Mouse (Mus musculus): ENCODE data around the gene Usp34. TPM values are rescaled to one million over a fixed set of nuclear protein-coding genes. Genes with fewer than 3 reads are reported as not detected.

The Usp34 gene
- total and polyA plus RNA-seq, 3 experiments = 47.5 to 92.5 (median 65.4) TPM

DNA sequence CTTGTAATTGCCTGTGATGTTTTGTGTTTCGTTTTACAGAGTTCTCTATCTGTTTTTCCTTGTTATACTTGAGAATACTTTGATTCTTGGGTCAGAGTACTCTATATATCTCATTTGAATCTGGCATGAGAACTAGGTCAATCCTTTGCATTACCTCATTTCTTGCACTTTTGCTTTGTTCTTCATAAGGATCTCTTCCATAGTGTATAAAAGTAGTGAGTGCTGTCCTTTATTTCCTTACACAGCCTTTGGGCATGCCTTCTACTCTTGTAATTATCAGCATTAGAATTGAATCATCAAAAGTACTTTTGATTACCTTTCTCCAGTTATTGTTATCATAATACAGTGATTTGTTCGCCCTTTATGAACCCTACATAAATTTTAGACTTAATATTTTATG lies 73.4 kb downstream of the Usp34 start:
- H3K27me3 ChIP-seq (replicated peaks) = no peaks in the 10 kb centered on the region
- in situ Hi-C loops (cut with MboI; ENCODE audit: low pct_ligation_motif_present, low pct_unique_long_range_greater_than_20kb, low sequenced_read_pairs) = no loop called here
- H3K36me3 ChIP-seq (replicated peaks in 1 of 2; ENCODE audit: control insufficient read depth in 1 of 2, insufficient read depth in 1 of 2, low read length in 1 of 2) = peaks cover 23 to 66% of the 10 kb centered on the region in 2 experiments
- no peak for DNase-seq (ENCODE audit: extremely low read depth)
- no peak overlapping the region for H3K4me3 ChIP-seq (replicated peaks in 1 of 3; ENCODE audit: low read depth in 2 of 3, low read length in 2 of 3, poor library complexity in 1 of 3)
- no peak overlapping the region for H3K9ac ChIP-seq (ENCODE audit: insufficient read depth, low read depth)
- H3K27ac ChIP-seq (ENCODE audit: insufficient read depth, low read depth) = no peak overlapping the region
- H3K9me3 ChIP-seq (replicated peaks; ENCODE audit: low read length) = no peaks in the 10 kb centered on the region
- H3K79me2 ChIP-seq (replicated peaks; ENCODE audit: control insufficient read depth, extremely low read depth, insufficient read depth, poor library complexity, severe bottlenecking) = no peaks in the 10 kb centered on the region
- no peaks in the 10 kb centered on the region for H3K4me1 ChIP-seq (ENCODE audit: control insufficient read depth in 1 of 2, insufficient read depth in 2 of 2)
- dilution Hi-C loops (cut with MboI; ENCODE audit: extremely low pct_ligation_motif_present, extremely low pct_unique_long_range_greater_than_20kb, low sequenced_read_pairs) = no loop called here
- no peak overlapping the region for H3K4me2 ChIP-seq (ENCODE audit: insufficient read depth, low read depth, poor library complexity, severe bottlenecking)
- TF ChIP-seq NRF1 (IDR thresholded peaks at IDR 0.05; ENCODE audit: low read depth, low read length) = no peak
- no peak for TF ChIP-seq MAFK (IDR thresholded peaks at IDR 0.05; ENCODE audit: insufficient replicate concordance, low read length)
- no peak for TF ChIP-seq HCFC1 (IDR thresholded peaks at IDR 0.05; ENCODE audit: low read depth, low read length)
- TF ChIP-seq MAX (IDR thresholded peaks at IDR 0.05; ENCODE audit: low read length) = no peak
- no peak for TF ChIP-seq ZMIZ1 (IDR thresholded peaks at IDR 0.05; ENCODE audit: low read depth, low read length)
- TF ChIP-seq ZKSCAN1 (IDR thresholded peaks at IDR 0.05; ENCODE audit: borderline replicate concordance, low read depth, low read length) = no peak
- TF ChIP-seq BHLHE40 (IDR thresholded peaks at IDR 0.05; ENCODE audit: low read depth, low read length) = no peak
- no peak for TF ChIP-seq USF1 (IDR thresholded peaks at IDR 0.05; ENCODE audit: low read depth, low read length)
- no peak for TF ChIP-seq POLR2A (IDR thresholded peaks at IDR 0.05; ENCODE audit: low read depth, low read length)
- TF ChIP-seq MXI1 (IDR thresholded peaks at IDR 0.05; ENCODE audit: low read depth, low read length) = no peak
- no peak for TF ChIP-seq UBTF (IDR thresholded peaks at IDR 0.05; ENCODE audit: low read depth, low read length)
- TF ChIP-seq SIN3A (IDR thresholded peaks at IDR 0.05; ENCODE audit: low read length) = no peak
- TF ChIP-seq MAZ (IDR thresholded peaks at IDR 0.05; ENCODE audit: low read depth, low read length) = no peak
- TF ChIP-seq CTCF (conservative IDR thresholded peaks at IDR 0.05 in 1 of 2, IDR thresholded peaks at IDR 0.05 in 1 of 2; ENCODE audit: low read depth in 2 of 2, low read length in 2 of 2) = no peak
- no peak for TF ChIP-seq TBP (conservative IDR thresholded peaks at IDR 0.05; ENCODE audit: low read depth, low read length)

DNA sequence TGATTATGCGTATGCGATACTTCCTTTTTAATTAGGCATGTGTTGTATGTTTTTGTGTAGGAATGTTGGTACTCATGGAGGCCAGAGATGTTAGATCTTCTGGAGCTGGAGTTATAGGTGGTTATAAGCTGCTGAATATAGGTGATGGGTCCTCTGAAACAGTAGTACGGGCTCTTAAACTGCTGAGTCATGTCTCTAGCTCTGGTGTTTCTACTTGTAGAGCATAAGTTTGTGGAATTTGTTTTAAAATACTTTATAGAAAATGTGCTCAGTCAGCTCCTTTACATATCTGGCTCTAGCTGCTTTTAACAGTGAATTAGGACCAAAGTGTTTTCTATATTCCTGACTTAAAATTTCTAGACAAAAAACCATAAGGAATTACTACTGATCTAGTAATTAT lies 73.9 kb downstream of the Usp34 start:
- TF ChIP-seq TBP (conservative IDR thresholded peaks at IDR 0.05; ENCODE audit: low read depth, low read length) (no peak), MAFK (IDR thresholded peaks at IDR 0.05; ENCODE audit: insufficient replicate concordance, low read length) (peak; percentile 61), JUND (conservative IDR thresholded peaks at IDR 0.05; ENCODE audit: low read depth, low read length) (no peak)
- Histone ChIP-seq H3K9me3 (replicated peaks; ENCODE audit: low read length) (no peaks in the 10 kb centered on the region), H3K4me3 (replicated peaks in 1 of 3; ENCODE audit: low read depth in 2 of 3, low read length in 2 of 3, poor library complexity in 1 of 3) (no peak overlapping the region), H3K36me3 (replicated peaks in 1 of 2; ENCODE audit: control insufficient read depth in 1 of 2, insufficient read depth in 1 of 2, low read length in 1 of 2) (peaks cover 21 to 63% of the 10 kb centered on the region in 2 experiments), H3K9ac (ENCODE audit: insufficient read depth, low read depth) (no peak overlapping the region), H3K27ac (ENCODE audit: insufficient read depth, low read depth) (no peak overlapping the region), H3K4me2 (ENCODE audit: insufficient read depth, low read depth, poor library complexity, severe bottlenecking) (no peak overlapping the region), H3K27me3 (replicated peaks) (no peaks in the 10 kb centered on the region), H3K79me2 (replicated peaks; ENCODE audit: control insufficient read depth, extremely low read depth, insufficient read depth, poor library complexity, severe bottlenecking) (no peaks in the 10 kb centered on the region), H3K4me1 (ENCODE audit: control insufficient read depth in 1 of 2, insufficient read depth in 2 of 2) (no peaks in the 10 kb centered on the region)
- in situ Hi-C loops (cut with MboI; ENCODE audit: low pct_ligation_motif_present, low pct_unique_long_range_greater_than_20kb, low sequenced_read_pairs) (no loop called here), dilution Hi-C loops (cut with MboI; ENCODE audit: extremely low pct_ligation_motif_present, extremely low pct_unique_long_range_greater_than_20kb, low sequenced_read_pairs) (no loop called here)
- no peak for DNase-seq (ENCODE audit: extremely low read depth)
